Mouse (Mus musculus) testis, adult 2 months (tissue): ENCODE measurements at regions not wholly inside any gene's neighbourhood (a gene's known extent, or its start where the extent isn't known, plus 50 kb on each side); places are given as distances from the start of the nearest gene placed in this dataset.

ENCODE experiments used
- CTCF ChIP-seq: fragments of 200-500 bp; IDR thresholded peaks from 2 replicates; pipeline ENCODE4 v1.5.1; 2012; ENCODE audit warnings: low read depth, mild to moderate bottlenecking, inconsistent platforms, low read length, moderate library complexity; ENCODE audit not compliant: control insufficient read depth, insufficient read depth, insufficient replicate concordance
- POLR2A ChIP-seq: fragments of 200-500 bp; IDR thresholded peaks from 2 replicates; pipeline ENCODE4 v1.6.1; 2012; ENCODE audit warnings: low read depth, mild to moderate bottlenecking, inconsistent platforms, low read length, moderate library complexity; ENCODE audit not compliant: control insufficient read depth

- TF ChIP-seq CTCF (no peak), POLR2A (no peak)
Measured at GRCm38 (mm10) chr13:84066211-84066959, 155.7 kb upstream of the Tmem161b start.
